Mouse (Mus musculus): ENCODE measurements at regions not wholly inside any gene's neighbourhood (a gene's known extent, or its start where the extent isn't known, plus 50 kb on each side); places are given as distances from the start of the nearest gene placed in this dataset.

DNA sequence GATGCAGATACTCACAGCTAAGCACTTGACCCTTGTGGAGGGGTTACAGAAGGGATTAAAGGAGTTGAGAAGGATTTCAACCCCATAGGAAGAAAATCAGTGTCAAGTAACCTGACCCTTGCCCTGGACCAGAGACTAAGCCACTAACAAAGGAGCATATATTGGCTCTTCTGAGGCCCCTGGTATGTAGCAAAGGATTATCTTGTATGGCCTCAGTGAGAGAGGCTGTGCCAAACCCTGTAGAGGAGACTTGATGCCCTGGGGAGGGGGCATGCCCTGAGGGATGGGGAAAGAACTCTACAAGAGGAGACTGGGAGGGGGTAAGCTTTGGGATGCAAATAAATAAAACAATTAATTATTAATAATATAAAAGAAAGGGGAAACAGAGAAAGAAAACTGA lies 134.9 kb upstream of the Grm7 start:
- TF ChIP-seq CTCF (IDR thresholded peaks at IDR 0.05; ENCODE audit: borderline replicate concordance, extremely low read depth, insufficient read depth, insufficient read length) (no peak), POLR2A (IDR thresholded peaks at IDR 0.05; ENCODE audit: borderline replicate concordance, extremely low read depth, insufficient read depth, insufficient read length, poor library complexity, severe bottlenecking) (no peak)
